Mouse (Mus musculus) liver, embryonic 14.5 days (tissue): ENCODE results near the gene Kank4. TPM values are rescaled to one million over a fixed set of nuclear protein-coding genes. Genes with fewer than 3 reads are reported as not detected.

Experiments used
- ATAC-seq: fragments of 200-750 bp; cut with Nextera tagmentation; 2 replicates; pipeline ENCODE4 v1.8.0; 2017; ENCODE audit warnings: moderate number of reproducible peaks, mild to moderate bottlenecking, moderate library complexity; ENCODE audit not compliant: insufficient read depth
- DNase-seq, 3 experiments: peaks; one replicate each; pipeline ENCODE4 v3.0.0-alpha.2; 2012 to 2013; ENCODE audit warnings: low read depth in 3 of 3, low spot score in 3 of 3
- H3K27ac ChIP-seq: fragments of 300-500 bp; sonication (generic); 2 replicates; pipeline ENCODE4 v1.5.1; 2014; ENCODE audit warnings: moderate library complexity, mild to moderate bottlenecking, control low read depth, inconsistent platforms
- H3K27me3 ChIP-seq: fragments of 300-500 bp; sonication (generic); 2 replicates; pipeline ENCODE4 v1.6.1; 2014; ENCODE audit warnings: mild to moderate bottlenecking, low read length, moderate library complexity; ENCODE audit not compliant: control insufficient read depth, insufficient read depth
- H3K36me3 ChIP-seq: fragments of 300-500 bp; sonication (generic); replicated peaks from 2 replicates; pipeline ENCODE4 v1.6.1; 2014; ENCODE audit warnings: low read depth; ENCODE audit not compliant: control insufficient read depth, insufficient read depth
- H3K4me1 ChIP-seq, 2 experiments: fragments of 200-500 bp in 1 of 2; fragments of 300-500 bp in 1 of 2; sonication (generic) in 1 of 2; replicated peaks; 2 replicates each; pipeline ENCODE4 v1.6.1; 2012 to 2014; ENCODE audit warnings: antibody characterized with exemption in 1 of 2, inconsistent platforms in 1 of 2, low read length in 1 of 2; ENCODE audit not compliant: control insufficient read depth in 2 of 2, insufficient read depth in 2 of 2
- H3K4me2 ChIP-seq: fragments of 300-500 bp; sonication (generic); 2 replicates; pipeline ENCODE4 v1.6.1; 2014; ENCODE audit warnings: low read depth, mild to moderate bottlenecking, control low read depth, moderate library complexity
- H3K4me3 ChIP-seq, 2 experiments: fragments of 200-500 bp in 1 of 2; fragments of 300-500 bp in 1 of 2; sonication (generic) in 1 of 2; 2 replicates each; pipeline ENCODE4 v1.5.1; 2012 to 2014; ENCODE audit warnings: low read depth in 2 of 2, low read length in 2 of 2, mild to moderate bottlenecking in 2 of 2, control low read depth in 1 of 2, inconsistent platforms in 1 of 2, moderate library complexity in 1 of 2; ENCODE audit not compliant: insufficient read depth in 1 of 2
- H3K9ac ChIP-seq: fragments of 300-500 bp; sonication (generic); replicated peaks from 2 replicates; pipeline ENCODE4 v1.6.1; 2014; ENCODE audit warnings: mild to moderate bottlenecking, control low read depth, moderate library complexity
- H3K9me3 ChIP-seq: fragments of 300-500 bp; sonication (generic); 2 replicates; pipeline ENCODE4 v1.6.1; 2016; ENCODE audit warnings: low read length, mixed read lengths; ENCODE audit not compliant: control insufficient read depth
- CTCF ChIP-seq: IDR thresholded peaks from 2 replicates; pipeline ENCODE4 v1.5.1; 2016; ENCODE audit warnings: antibody characterized with exemption, low read depth, control low read depth
- EP300 ChIP-seq: IDR thresholded peaks from 2 replicates; pipeline ENCODE4 v1.6.1; 2016; ENCODE audit warnings: antibody characterized with exemption, low read depth
- WGBS: fragments of 180-500 bp; shearing (Covaris S2); extraction: QIAGEN DNeasy Blood & Tissue Kit; methylation state at CpG from one replicate; pipeline ENCODE4 v1.1.7; 2014; ENCODE audit not compliant: insufficient replicate concordance; 5-methylcytosine and 5-hydroxymethylcytosine counted together
- polyA plus RNA-seq, 2 experiments: library from polyadenylated mRNA; depleted of rRNA in 1 of 2; stranded (reverse) in 1 of 2; unstranded in 1 of 2; fragments of >200 nt; fragmentation: Nextera tagmentation in 1 of 2; extraction: Ambion mirVana in 1 of 2; gene quantifications; 2 replicates each; pipeline versions ENCODE4 v1.2.1 to v1.2.3; 2012 to 2014

Gene Kank4
- polyA plus RNA-seq, 2 experiments = 0.04 to 0.17 TPM

DNA sequence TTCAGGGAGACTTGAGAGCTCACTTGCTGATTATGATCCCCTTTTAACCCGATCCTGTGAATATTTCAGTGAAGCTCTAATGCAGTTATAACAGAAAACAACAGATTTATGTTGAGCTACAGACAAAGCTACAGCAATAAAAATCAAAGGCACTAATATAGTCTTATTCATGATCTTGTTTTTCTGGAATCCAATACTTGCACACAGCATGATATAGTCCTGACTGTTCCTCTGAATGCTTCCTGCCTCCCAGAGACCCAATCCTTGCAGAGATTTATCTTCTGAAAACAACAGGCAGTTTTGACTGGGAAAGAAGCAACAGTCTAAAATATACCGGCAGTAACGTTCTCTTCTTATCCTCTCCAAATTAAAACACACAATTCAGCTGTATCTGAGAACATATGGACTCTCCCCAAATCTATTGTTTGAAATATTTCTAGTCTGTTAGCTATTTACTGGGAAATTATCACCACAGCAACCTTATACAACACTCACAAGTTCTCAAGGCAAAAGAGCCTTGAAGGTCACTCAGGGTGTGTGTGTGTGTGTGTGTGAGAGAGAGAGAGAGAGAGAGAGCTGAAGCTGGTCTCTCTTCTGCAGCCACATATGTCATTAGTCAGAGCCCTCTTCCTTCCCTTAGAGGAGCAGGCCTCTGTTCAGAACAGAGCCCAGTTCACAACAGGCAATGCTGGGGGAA is 74.0 kb downstream of the Kank4 start:
- Histone ChIP-seq H3K4me2 (no peak overlapping the region), H3K27me3 (no peaks in the 10 kb centered on the region), H3K9ac (no peak overlapping the region), H3K4me1 (no peaks in the 10 kb centered on the region), H3K27ac (no peak overlapping the region), H3K9me3 (no peaks in the 10 kb centered on the region), H3K36me3 (no peaks in the 10 kb centered on the region), H3K4me3 (no peak overlapping the region)
- DNase-seq (no peak), ATAC-seq (no peak)
- WGBS = 67% methylated on average over 3 of the region's 3 CpGs
- TF ChIP-seq EP300 (no peak), CTCF (no peak)

DNA sequence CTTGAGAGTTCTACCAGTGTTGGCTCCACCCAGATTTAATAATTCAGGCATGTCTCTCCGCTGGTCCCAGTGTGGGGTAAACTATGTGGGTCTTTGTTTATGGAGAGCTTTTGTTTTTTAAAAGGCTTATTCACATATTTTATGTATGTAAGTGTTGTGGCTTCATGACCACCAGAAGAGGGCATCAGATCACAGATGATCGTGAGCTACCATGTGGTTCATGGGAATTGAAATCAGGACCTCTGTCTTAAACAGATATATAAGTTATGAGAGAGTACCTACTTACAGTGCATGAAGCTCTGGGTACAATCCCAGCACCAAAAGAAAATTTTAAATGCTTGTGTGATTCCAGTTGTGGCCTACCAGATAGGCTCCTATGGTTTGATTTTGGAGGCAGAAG is 77.6 kb downstream of the Kank4 start:
- ATAC-seq (no peak), DNase-seq (no peak)
- 34% methylated on average over 2 of the region's 2 CpGs for WGBS

DNA sequence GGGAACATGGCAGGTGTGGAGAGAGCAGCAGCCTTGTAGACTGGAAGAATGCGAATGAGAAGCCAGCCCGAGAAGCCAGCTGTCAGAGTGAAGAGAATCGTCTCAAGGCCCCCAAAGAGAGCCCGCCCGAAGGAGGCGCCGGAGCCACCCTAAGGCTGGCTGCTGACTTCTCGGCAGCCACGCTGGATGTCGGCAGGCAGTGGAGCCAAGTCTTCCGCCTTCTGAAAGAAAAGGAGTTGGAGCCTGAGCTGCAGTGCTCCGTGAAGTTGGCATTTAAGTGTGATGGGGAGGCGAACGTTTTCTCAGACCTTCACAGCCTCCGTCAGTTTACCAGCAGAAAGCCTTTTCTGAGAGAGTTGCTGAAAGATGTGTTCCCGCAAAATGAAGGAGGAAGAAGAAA is 83.7 kb downstream of the Kank4 start:
- Histone ChIP-seq H3K36me3 (no peaks in the 10 kb centered on the region), H3K27me3 (peaks cover 5% of the 10 kb centered on the region; the same call in 1 of the 2 replicates), H3K4me3 (no peak overlapping the region), H3K4me1 (no peaks in the 10 kb centered on the region), H3K9me3 (no peaks in the 10 kb centered on the region), H3K27ac (no peak overlapping the region), H3K9ac (no peak overlapping the region), H3K4me2 (no peak overlapping the region)
- DNase-seq (no peak), ATAC-seq (no peak)
- TF ChIP-seq EP300 (no peak), CTCF (no peak)
- 82% methylated on average over 16 of the region's 16 CpGs for WGBS

More for the DNA sequence above, 77.6 kb downstream of the Kank4 start:
- Histone ChIP-seq H3K4me3 (no peak overlapping the region), H3K9ac (no peak overlapping the region), H3K9me3 (no peaks in the 10 kb centered on the region), H3K27me3 (no peaks in the 10 kb centered on the region), H3K36me3 (no peaks in the 10 kb centered on the region), H3K4me2 (no peak overlapping the region), H3K4me1 (no peaks in the 10 kb centered on the region), H3K27ac (no peak overlapping the region)
- TF ChIP-seq CTCF (peak; percentile 6; the same call in 1 of the 2 replicates), EP300 (no peak)

DNA sequence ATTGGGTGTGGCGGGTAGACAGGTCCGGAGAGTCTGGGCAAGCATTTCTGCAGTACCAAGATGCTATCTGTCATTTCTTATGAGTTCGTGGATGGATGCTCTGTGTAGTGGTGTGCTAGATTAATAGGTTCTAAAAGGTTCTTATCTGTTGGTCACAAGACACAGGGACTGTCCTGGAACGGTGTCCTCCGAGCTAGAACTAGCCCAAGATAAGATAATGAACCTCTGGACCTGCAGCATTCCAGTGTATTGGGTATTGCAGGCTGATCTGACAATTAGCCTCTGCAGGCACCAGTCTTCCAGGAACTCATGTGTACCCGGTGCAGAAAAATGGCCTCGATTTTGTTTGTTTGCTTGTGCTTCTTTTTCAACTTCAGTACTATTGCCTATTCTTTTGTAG is 88.6 kb downstream of the Kank4 start:
- TF ChIP-seq CTCF (no peak), EP300 (no peak)
- Histone ChIP-seq H3K4me2 (no peak overlapping the region), H3K9ac (no peak overlapping the region), H3K36me3 (no peaks in the 10 kb centered on the region), H3K9me3 (no peaks in the 10 kb centered on the region), H3K4me1 (peaks cover 0 to 3% of the 10 kb centered on the region in 2 experiments; a peak in 1 of 4 replicates), H3K27me3 (peaks cover 28% of the 10 kb centered on the region), H3K27ac (no peak overlapping the region), H3K4me3 (no peak overlapping the region)
- DNase-seq (no peak), ATAC-seq (no peak)
- 25% methylated on average over 7 of the region's 7 CpGs for whole genome bisulfite sequencing

GRCm38 (mm10) chr4:98727959-98728347 is 89.4 kb downstream of the Kank4 start:
- Histone ChIP-seq H3K27ac (no peak overlapping the region), H3K4me3 (no peak overlapping the region), H3K27me3 (peaks cover 28% of the 10 kb centered on the region), H3K4me2 (no peak overlapping the region), H3K4me1 (peaks cover 0 to 3% of the 10 kb centered on the region in 2 experiments; a peak in 1 of 4 replicates), H3K9me3 (no peaks in the 10 kb centered on the region), H3K9ac (no peak overlapping the region), H3K36me3 (no peaks in the 10 kb centered on the region)
- ATAC-seq = no peak
- DNase-seq = no peak
- WGBS = 2% methylated on average over 10 of the region's 10 CpGs
- no peak for TF ChIP-seq CTCF
- TF ChIP-seq EP300 = no peak
